Mouse (Mus musculus) midbrain, embryonic 10.5 days (tissue): ENCODE measurements at regions not wholly inside any gene's neighbourhood (a gene's known extent, or its start where the extent isn't known, plus 50 kb on each side); places are given as distances from the start of the nearest gene placed in this dataset.

Source experiments
- DNase-seq: peaks from one replicate; pipeline ENCODE4 v3.0.0-alpha.2; 2017; ENCODE audit warnings: low spot score
- H3K27ac ChIP-seq: fragments of 300-500 bp; sonication (generic); replicated peaks from 2 replicates; pipeline ENCODE4 v1.5.1; 2016; ENCODE audit warnings: mild to moderate bottlenecking
- H3K27me3 ChIP-seq: fragments of 300-500 bp; sonication (generic); 2 replicates; pipeline ENCODE4 v1.6.1; 2016; ENCODE audit warnings: low read depth, mild to moderate bottlenecking; ENCODE audit not compliant: poor library complexity, severe bottlenecking
- H3K36me3 ChIP-seq: fragments of 300-500 bp; sonication (generic); 2 replicates; pipeline ENCODE4 v1.6.1; 2016; ENCODE audit warnings: mild to moderate bottlenecking, moderate library complexity
- H3K4me1 ChIP-seq: fragments of 300-500 bp; sonication (generic); 2 replicates; pipeline ENCODE4 v1.6.1; 2016
- H3K4me3 ChIP-seq: fragments of 300-500 bp; sonication (generic); 2 replicates; pipeline ENCODE4 v1.5.1; 2016; ENCODE audit warnings: mild to moderate bottlenecking, moderate library complexity
- H3K9me3 ChIP-seq: fragments of 300-500 bp; sonication (generic); replicated peaks from 2 replicates; pipeline ENCODE4 v1.6.1; 2016; ENCODE audit warnings: mild to moderate bottlenecking
- WGBS: fragments of 180-500 bp; shearing (Covaris S2); methylation state at CpG from one replicate; pipeline ENCODE4 v1.1.7; 2016; 5-methylcytosine and 5-hydroxymethylcytosine counted together

- no peak overlapping the region for H3K4me3 ChIP-seq
- H3K36me3 ChIP-seq = no peaks in the 10 kb centered on the region
- no peaks in the 10 kb centered on the region for H3K9me3 ChIP-seq
- WGBS = 54% methylated on average over 8 of the region's 8 CpGs
- no peak overlapping the region; the same call in 1 of the 2 replicates for H3K27ac ChIP-seq
- no peak for DNase-seq
- peaks cover 59% of the 10 kb centered on the region for H3K4me1 ChIP-seq
- peaks cover 100% of the 10 kb centered on the region for H3K27me3 ChIP-seq
Observed at GRCm38 (mm10) chrX:11802074-11802899, 357.9 kb downstream of the Bcor start.

- peak overlapping the region; percentile 64 for H3K27ac ChIP-seq
- H3K36me3 ChIP-seq = no peaks in the 10 kb centered on the region
- H3K4me1 ChIP-seq = peaks cover 54% of the 10 kb centered on the region
- H3K4me3 ChIP-seq = no peak overlapping the region
- H3K27me3 ChIP-seq = peaks cover 100% of the 10 kb centered on the region
- H3K9me3 ChIP-seq = no peaks in the 10 kb centered on the region
- DNase-seq = peak; percentile 24
- 15% methylated on average over 9 of the region's 9 CpGs for WGBS
Observed at GRCm38 (mm10) chrX:11803239-11803638, 356.9 kb downstream of the Bcor start.

- no peak for DNase-seq
- Histone ChIP-seq H3K27ac (peak overlapping the region; percentile 85), H3K9me3 (no peaks in the 10 kb centered on the region), H3K36me3 (no peaks in the 10 kb centered on the region), H3K27me3 (peaks cover 100% of the 10 kb centered on the region), H3K4me1 (peaks cover 41% of the 10 kb centered on the region), H3K4me3 (peak overlapping the region; percentile 56)
- 5% methylated on average over 22 of the region's 22 CpGs for WGBS
Observed at GRCm38 (mm10) chrX:11806896-11807252, 353.3 kb downstream of the Bcor start.

- 2% methylated on average over 69 of the region's 71 CpGs for WGBS
- DNase-seq = peak; percentile 54
- Histone ChIP-seq H3K27me3 (peaks cover 100% of the 10 kb centered on the region), H3K27ac (peak overlapping the region; percentile 85), H3K36me3 (no peaks in the 10 kb centered on the region), H3K4me1 (peaks cover 36% of the 10 kb centered on the region), H3K9me3 (no peaks in the 10 kb centered on the region), H3K4me3 (peak overlapping the region; percentile 56)
Observed at GRCm38 (mm10) chrX:11807253-11807882, 352.8 kb downstream of the Bcor start.

GRCm38 (mm10) chrX:11807883-11808262, 352.3 kb downstream of the Bcor start:
- Histone ChIP-seq H3K36me3 (no peaks in the 10 kb centered on the region), H3K9me3 (no peaks in the 10 kb centered on the region), H3K4me1 (peaks cover 31% of the 10 kb centered on the region), H3K4me3 (peak overlapping the region; percentile 56), H3K27ac (peak overlapping the region; percentile 85), H3K27me3 (peaks cover 100% of the 10 kb centered on the region)
- WGBS = 11% methylated on average over 9 of the region's 9 CpGs
- no peak for DNase-seq

- Histone ChIP-seq H3K4me3 (no peak overlapping the region), H3K4me1 (peaks cover 20% of the 10 kb centered on the region), H3K27ac (no peak overlapping the region), H3K9me3 (no peaks in the 10 kb centered on the region), H3K36me3 (no peaks in the 10 kb centered on the region), H3K27me3 (peaks cover 92% of the 10 kb centered on the region)
- WGBS = 65% methylated on average over 8 of the region's 8 CpGs
- DNase-seq = no peak
Observed at GRCm38 (mm10) chrX:11808911-11809310, 351.2 kb downstream of the Bcor start.

- Histone ChIP-seq H3K4me3 (no peak overlapping the region), H3K27me3 (peaks cover 63% of the 10 kb centered on the region), H3K27ac (no peak overlapping the region), H3K4me1 (no peaks in the 10 kb centered on the region), H3K9me3 (no peaks in the 10 kb centered on the region), H3K36me3 (no peaks in the 10 kb centered on the region)
- WGBS = 59% methylated on average over 9 of the region's 9 CpGs
- no peak for DNase-seq
Observed at GRCm38 (mm10) chrX:11814861-11815260, 345.3 kb downstream of the Bcor start.

GRCm38 (mm10) chrX:11815864-11816263, 344.3 kb downstream of the Bcor start:
- H3K27ac ChIP-seq = no peak overlapping the region
- H3K4me1 ChIP-seq = no peaks in the 10 kb centered on the region
- no peak overlapping the region for H3K4me3 ChIP-seq
- H3K27me3 ChIP-seq = peaks cover 63% of the 10 kb centered on the region
- H3K9me3 ChIP-seq = no peaks in the 10 kb centered on the region
- WGBS = 87% methylated on average over 4 of the region's 4 CpGs
- no peaks in the 10 kb centered on the region for H3K36me3 ChIP-seq
- DNase-seq = no peak

GRCm38 (mm10) chrX:11818634-11819033, 341.5 kb downstream of the Bcor start:
- Histone ChIP-seq H3K27ac (no peak overlapping the region), H3K4me3 (no peak overlapping the region), H3K27me3 (peaks cover 68% of the 10 kb centered on the region), H3K4me1 (peaks cover 6% of the 10 kb centered on the region), H3K9me3 (no peaks in the 10 kb centered on the region), H3K36me3 (no peaks in the 10 kb centered on the region)
- DNase-seq = no peak
- 96% methylated on average over 3 of the region's 3 CpGs for WGBS

GRCm38 (mm10) chrX:11821165-11821564, 339.0 kb downstream of the Bcor start:
- Histone ChIP-seq H3K9me3 (no peaks in the 10 kb centered on the region), H3K36me3 (no peaks in the 10 kb centered on the region), H3K27ac (no peak overlapping the region), H3K4me1 (peaks cover 6% of the 10 kb centered on the region), H3K4me3 (no peak overlapping the region), H3K27me3 (peaks cover 81% of the 10 kb centered on the region)
- DNase-seq = no peak
- WGBS = 77% methylated on average over 2 of the region's 2 CpGs

GRCm38 (mm10) chrX:11821880-11822768, 338.0 kb downstream of the Bcor start:
- no peaks in the 10 kb centered on the region for H3K36me3 ChIP-seq
- H3K27ac ChIP-seq = 0 out of 2 replicates have a peak overlapping the region, but pooled peaks have one; percentile 42
- no peaks in the 10 kb centered on the region for H3K9me3 ChIP-seq
- WGBS = 40% methylated on average over 16 of the region's 16 CpGs
- peaks cover 15% of the 10 kb centered on the region for H3K4me1 ChIP-seq
- no peak overlapping the region for H3K4me3 ChIP-seq
- DNase-seq = no peak
- H3K27me3 ChIP-seq = peaks cover 87% of the 10 kb centered on the region

- 89% methylated on average over 1 of the region's 1 CpGs for WGBS
- Histone ChIP-seq H3K4me1 (peaks cover 17% of the 10 kb centered on the region), H3K27me3 (peaks cover 99% of the 10 kb centered on the region), H3K4me3 (no peak overlapping the region), H3K27ac (no peak overlapping the region), H3K36me3 (no peaks in the 10 kb centered on the region), H3K9me3 (no peaks in the 10 kb centered on the region)
- DNase-seq = no peak
Observed at GRCm38 (mm10) chrX:11825948-11826347, 334.2 kb downstream of the Bcor start.
